Mouse (Mus musculus): ENCODE measurements around the gene Thsd7b.

Gene Thsd7b

DNA sequence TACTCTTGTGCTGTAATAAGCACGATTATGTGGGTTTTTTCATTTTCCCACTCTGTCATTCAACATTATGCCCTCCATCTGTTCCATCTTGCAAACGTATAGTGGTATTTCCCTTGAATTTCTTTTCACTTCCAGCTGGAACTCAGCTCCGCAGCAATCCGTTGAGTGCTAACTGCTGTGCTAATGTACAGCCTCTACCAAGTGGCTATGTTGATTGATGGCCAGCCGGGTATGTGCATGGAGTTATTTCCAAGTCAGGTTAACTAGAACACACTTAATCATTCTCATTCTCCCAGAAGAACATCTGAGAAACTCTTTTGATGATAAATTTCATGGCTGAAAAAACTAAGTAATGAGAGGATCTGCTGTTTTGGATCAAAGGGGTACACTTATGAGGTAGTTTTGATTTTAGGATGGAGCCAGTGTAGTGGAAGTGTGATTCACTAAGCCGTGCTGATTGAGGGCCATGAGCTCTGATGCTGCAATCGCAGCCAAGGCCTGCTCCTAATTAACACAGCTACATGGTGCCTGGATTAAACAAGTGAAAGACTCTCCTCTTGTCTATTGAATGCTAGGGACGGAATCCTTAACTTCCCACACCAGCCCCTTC is 371.3 kb downstream of the Thsd7b start:
- DNase-seq (ENCODE audit: low read depth), result no peak

DNA sequence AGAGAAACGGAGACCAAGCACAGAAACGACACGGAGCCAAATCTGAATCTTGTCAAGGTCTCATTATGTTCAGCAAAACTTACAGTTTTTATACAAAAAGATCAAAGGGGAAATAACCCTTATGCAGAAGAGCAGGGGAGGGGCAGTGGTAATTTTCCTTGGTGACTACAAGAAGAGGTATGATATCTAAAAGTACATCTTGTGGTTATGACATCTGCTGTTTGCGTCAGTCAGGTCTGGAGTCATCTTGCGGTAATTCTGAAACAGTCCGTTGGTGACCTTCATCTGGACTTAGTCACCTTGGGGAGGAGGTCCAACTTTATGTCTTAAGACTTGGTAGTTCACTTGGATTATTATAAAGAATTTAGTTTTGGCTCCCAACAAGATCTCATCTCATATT is 378.3 kb downstream of the Thsd7b start:
- DNase-seq (ENCODE audit: low read depth), result peak; percentile 48

DNA sequence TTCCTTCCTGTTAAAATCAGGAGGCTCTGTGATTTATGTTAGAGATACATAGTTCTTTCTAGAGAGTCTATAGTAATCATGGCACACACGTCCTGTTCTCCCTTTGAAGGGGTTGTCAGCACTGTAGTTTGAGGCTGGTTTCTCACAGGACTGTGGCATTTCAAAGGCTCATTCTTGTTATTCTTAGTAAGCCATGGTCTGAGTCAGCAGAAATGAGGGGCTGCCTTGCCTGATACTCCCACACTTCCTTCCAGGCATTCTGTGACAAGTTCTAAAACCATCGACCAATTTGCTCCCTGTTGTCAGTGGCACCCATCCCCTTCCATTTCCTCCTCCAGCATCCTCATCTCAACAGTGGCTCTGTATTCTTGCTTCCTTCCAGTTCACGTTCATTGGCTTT is 384.9 kb downstream of the Thsd7b start:
- DNase-seq (ENCODE audit: low read depth), result no peak

DNA sequence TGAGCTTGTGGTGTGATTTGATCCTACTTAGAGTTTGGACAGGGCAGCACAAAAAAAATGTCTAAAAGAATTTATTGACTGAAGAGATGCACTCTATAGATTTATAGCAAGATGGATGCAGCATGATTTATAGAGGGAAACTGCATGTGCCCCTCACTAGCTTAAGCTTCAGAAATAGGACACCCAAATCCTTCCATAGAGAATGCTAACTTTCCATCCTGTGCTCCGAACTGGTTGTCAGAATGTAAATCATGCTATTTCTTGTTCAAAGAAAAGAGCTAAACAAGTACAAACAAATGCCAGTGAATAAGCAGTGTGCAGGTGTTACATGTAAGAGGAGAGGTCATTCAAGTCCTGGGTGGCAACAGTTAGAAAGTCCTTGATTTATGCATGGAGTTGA is 402.8 kb downstream of the Thsd7b start:
- no peak for DNase-seq (ENCODE audit: low read depth)

DNA sequence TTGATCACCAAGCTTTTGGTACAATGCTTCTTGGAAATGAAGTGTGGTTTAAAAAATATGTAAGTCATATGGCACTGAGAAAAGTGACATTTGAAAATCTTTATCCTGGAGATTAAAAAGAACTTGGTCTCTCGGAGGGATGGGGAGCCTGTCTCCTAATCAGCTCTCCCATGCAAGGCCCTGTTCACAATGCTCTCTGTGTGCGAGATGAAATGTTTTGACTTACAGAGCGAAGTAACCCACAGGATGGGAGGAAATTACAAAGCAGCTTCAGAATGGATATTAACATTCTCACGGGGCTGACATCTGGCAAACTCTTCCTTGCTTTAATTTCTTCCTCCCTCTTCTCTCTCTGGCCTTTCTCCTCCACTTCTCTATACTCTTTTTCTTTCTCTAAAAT is 405.7 kb downstream of the Thsd7b start:
- DNase-seq (ENCODE audit: low read depth), result no peak

DNA sequence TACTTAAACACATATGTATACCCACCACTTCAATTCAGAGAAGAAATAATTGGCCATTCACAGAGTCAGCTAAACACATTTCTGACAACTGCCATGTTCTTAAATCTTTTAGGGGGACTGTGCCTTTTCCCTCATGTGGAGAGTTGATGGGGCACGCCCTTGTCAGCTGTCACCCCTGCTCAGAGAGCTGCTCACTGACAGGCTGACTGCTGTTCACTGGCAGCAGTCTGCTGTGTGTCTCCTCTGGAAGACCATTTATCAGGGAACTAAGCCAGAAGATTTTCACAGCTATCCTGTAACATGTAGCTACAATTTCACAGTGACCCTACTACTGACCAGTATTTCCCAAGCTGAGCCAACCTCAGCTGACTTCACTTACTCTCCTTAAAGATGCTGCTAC is 432.6 kb downstream of the Thsd7b start:
- DNase-seq (ENCODE audit: low read depth), result no peak

DNA sequence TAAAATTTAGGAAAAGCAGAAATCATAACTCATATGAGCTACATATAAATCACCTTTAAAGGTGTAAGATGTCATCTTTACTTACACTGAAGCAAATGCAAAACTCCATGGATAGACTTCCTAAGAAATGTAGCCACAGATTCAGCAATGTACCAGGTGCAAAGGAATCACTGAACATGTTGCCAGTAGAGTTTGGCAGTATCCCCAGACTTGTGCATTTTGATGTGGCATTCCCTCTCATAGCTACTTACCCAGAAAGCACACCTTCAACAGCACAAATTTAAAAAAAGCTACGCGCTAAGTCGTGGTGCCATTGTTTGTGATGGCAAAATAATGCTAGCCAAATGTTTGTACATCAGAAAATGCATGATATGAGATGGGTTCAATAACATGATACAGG is 439.6 kb downstream of the Thsd7b start:
- DNase-seq (ENCODE audit: low read depth), result no peak

DNA sequence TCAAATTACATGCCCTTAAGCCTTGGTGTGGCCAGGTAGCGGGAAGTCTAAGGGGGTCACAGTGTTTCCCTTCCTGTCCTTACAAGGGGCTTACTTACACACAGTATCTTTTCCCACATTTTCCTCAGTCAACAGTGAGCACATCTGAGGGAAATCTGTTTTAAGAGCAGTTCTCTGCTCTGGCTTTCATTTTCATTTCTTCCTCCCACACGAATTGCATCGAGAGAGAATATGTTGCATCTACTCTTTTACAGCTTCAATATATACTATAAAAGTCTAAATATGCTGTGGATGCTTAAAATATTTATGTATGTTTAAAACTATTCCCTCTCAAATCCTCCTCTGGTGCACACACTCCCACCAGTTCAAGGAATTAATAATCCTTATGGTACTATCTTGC is 440.5 kb downstream of the Thsd7b start:
- DNase-seq (ENCODE audit: low read depth), result no peak

DNA sequence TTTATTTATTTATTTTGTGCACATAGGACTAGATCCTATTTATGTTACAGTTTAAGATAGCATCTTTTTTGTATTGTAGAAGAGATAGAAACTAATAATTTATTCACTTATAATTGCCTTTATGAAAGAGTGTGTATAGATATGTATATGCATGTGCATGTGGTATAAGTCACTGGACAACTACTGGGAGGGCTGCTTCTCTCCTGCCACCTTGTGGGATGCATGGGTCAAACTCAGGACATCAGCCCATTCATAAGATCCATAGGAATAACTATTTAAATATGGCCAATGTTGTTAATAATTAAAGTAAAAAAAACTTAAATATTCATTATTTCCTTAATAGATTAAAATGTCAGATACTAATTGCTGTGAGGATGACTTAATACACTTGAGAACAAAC is 446.5 kb downstream of the Thsd7b start:
- no peak for DNase-seq (ENCODE audit: low read depth)

DNA sequence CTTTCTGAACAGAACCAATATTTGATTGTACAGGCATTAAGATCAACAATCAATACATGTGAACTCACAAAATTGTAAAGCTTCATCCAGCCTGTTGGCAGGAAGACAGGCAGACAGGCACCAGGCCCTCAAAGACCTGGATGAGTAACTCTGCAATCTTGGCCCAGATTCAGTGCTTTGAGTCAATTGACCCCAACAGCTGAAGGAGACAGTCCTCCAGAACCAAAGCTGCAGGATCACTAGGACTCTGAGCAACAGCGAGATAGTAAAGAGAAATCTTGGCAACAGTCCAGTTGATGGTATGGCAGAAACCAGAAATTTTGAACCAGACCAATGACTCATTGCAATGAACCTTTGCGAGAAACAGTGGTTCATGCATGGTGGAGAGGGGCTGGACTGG is 458.9 kb downstream of the Thsd7b start:
- no peak for DNase-seq (ENCODE audit: low read depth)

DNA sequence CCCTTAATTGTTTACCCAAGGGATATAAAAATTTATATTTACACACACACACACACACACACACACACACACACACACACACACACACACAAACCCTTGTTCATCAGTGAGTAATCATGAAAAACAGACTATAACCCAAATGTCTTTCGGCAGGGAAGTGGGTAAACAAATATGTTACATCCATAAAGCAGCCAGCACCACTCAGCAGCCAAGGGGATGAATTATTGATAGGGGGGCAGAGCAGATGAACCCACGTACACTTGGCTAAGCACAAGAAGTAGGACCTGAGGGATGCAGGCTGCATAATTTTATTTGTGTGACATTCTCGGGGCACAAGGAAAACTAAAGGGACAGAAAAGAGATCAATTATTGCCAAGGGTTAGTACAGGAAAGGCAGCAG is 474.5 kb downstream of the Thsd7b start:
- no peak for DNase-seq (ENCODE audit: low read depth)

DNA sequence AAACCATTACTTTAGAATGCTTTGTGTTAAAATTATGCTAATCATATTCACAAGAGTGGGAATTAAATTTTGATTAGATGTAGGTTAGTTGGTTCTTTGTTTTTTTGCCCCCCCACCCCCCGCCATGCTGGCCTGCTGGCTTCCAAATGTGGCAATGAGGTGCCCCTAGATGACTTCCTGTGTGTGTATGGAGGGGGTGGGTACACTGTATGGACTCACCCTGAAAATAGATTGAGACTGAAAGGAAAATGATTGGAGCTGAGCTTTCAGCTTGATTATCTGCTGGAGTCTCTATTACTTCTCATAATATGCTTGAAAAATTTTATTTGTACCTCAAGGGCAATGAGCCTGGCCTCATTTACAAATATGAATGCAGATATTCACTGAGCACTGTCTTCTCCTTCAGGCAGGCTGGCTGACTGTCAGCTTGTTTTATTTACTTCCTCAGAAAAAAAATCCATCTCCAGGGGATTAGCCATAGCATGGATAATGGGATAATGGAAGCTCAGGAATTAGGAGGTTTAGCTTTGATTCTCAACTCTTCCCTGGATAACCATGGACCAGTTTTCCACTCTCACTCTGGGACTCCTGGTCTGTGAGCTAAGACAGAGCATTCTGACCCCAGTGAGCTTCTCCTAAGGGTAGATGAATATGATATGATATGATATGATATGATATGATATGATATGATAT is 483.6 kb downstream of the Thsd7b start:
- DNase-seq (ENCODE audit: low read depth), result no peak

DNA sequence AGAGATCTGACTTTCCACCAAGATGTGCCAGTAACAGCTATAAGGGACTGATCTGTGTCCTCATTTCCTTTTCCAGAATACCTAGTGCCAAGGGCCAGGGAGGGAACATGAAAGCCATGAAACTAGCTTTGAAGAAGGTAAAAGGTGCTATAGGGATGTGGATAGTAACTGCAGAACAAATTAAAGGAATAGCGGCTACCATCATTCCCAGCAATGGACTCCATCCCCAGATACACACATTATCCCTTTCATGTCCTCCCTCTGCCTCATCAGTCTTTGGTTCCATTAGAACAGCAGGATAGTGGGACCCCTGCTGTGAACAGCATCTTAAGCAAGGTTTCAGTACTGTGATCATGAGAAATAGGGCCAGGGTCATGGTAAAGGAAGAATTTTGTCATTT is 485.9 kb downstream of the Thsd7b start:
- no peak for DNase-seq (ENCODE audit: low read depth)

DNA sequence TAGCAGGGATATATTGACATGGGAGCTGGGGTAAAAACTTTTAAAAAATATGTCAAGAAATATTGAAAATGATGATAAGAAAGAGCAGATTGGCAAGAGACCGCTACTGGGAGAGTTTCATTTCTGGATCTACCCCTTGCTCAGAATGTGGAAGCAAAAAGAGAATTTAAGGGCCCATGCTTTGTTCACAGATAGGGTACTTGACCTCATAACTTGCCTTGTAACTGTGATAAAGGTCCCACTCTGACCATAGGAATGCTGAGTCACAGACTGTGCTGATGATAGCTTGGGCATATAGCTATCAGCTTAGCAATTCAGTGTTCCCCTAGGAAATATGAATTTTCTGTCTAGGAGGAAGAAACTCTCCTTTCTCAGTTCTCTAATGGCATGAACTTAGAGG is 488.1 kb downstream of the Thsd7b start:
- no peak for DNase-seq (ENCODE audit: low read depth)

DNA sequence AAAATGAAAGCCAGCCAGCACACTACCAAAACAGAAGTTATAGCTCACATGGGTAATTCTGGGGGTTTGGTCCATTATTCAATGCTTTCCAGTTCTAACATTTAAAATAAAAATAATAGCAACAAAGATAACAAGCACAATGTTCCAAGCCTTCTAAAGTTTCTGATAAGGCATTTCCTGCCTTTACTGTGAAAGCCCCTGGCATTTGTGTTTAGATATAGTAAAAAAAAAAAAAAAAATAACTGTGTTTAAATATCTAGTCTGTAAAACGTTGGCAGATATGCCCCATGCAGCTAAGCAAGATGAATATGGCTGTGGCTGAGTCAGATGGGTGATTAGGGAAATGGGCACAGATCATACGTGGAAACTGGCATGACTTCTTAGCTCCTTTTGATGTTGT is 491.6 kb downstream of the Thsd7b start:
- DNase-seq (ENCODE audit: low read depth), result no peak

DNA sequence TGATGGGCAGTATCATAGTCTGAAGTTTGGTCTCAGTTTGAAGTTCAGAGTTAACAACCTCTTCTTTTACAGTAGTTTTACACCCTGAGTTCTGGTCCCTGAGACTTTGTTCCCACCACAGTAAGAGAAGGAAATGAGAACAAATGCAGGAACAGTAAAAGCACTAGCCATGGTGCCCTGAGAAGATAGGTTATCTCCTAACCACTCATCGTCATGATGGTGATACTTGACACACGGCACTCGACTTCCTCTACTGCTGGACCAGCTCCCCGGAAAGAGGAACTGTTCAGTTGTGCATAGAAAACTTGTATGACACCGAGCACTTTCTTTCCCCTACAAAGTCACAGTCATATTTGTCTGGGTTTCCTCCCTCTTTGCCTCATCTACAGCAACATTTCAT is 504.0 kb downstream of the Thsd7b start:
- DNase-seq (ENCODE audit: low read depth), result no peak

DNA sequence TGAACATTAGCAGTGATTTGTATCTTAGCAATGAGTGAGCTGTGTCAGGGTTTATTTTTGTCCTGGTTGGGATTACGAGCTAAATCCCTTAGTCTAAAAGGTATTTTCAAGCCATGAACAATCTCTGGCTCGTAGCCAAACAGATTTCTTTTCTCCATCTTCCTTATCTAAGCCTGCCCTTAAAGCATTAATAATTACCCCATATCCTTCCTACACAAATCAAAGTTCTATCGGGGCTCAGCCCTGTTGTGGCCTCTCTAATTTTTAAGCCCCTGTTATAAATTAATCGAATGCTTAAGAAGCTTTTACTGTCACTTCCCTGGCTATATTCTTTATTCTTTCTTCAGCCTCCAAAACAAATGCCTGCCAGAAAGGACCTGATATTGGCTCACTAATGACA is 506.4 kb downstream of the Thsd7b start:
- DNase-seq (ENCODE audit: low read depth), result no peak

DNA sequence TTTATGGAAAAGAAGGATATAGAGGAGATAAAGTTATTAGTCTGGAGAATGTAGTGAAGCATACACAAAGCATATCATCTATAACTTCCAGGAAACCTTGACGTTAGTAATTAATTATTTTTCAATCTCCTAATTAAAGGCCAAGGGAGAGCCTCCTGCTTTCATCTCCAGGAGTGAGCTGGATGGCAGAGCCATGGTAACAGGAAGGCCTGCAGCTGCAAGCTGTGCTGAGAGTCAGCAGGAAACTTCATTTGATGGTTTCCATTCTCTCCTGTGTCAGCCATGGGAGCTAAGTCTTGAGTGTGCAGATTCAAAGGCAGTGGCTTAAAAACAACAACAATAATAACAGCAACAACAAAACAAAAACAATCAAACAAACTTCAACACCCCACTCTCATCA is 507.5 kb downstream of the Thsd7b start:
- DNase-seq (ENCODE audit: low read depth), result no peak

DNA sequence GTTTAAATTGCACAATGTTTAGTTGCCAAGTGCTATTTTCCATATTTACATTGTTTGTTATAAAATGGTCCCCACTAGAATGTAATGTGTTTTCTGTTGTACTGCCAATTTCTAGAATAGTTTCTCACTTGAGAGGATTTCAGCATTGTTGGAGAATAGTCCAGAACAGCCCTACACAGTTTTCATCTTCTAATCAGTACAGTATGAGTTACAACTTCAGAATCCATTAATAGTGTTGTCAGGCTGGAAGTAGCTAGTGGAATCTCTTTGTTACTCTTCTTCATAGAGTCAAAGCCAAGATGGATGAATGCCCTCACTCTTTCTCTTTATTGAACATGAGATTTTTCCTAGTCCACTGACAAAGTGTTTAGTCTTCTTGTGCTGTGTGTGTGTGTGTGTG is 525.4 kb downstream of the Thsd7b start:
- DNase-seq (ENCODE audit: low read depth), result no peak

DNA sequence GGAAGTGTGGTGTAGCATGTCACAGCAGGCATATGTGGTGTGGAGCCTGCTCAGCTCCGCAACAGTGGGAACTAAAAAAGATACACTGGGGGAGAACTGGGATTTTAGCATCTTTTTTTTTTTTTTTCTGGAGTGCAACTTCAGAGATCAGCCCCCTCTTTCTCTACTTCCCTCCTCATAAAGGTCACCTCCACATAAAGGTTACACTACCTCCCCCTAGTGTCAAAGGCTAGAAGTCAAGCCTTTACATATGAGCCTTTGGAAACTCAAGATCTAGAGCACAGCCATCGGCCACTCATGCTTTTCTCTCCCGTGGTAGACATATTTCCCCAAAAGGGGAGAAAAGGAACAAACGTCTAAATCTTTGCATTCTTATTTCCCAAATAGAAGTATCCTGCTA is 553.8 kb downstream of the Thsd7b start:
- DNase-seq (ENCODE audit: low read depth), result peak; percentile 5

DNA sequence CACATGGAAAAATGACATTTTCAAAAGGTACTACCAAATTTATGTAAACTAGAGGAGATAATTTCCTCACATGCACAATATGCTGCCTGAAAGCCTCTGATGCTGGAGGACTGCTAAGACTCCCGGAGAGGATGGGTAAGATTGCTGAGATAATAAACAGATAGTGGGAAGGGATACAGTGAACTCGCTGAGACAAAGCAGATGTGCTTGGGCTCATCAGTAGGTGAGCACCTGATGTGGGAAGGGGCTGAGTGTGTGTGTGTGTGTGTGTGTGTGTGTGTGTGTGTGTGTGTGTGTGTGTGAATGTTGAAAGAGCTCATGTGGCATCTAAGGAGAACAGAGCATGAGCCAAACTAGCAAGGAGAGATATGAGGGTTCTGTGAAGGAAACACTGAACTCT is 564.2 kb downstream of the Thsd7b start:
- DNase-seq (ENCODE audit: low read depth), result no peak

DNA sequence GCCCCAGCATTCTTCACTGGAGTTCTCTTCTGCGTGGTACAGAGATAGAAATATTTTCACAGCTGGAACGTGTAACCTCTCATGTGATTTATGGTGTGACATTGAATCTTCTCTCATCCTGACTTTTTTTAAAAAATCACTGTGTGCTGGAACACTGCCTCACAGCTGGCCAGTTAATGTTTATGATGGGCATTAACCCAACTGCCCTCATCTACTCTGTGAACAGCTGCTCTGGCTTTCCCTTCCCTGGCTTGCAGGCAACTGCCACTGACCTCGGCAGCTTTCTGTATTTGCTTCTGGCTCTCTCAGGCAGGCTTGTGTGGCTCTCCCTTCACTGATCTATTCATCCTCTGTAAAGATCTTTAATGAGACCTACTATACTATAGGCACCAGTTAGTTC is 564.7 kb downstream of the Thsd7b start:
- DNase-seq (ENCODE audit: low read depth), result no peak

DNA sequence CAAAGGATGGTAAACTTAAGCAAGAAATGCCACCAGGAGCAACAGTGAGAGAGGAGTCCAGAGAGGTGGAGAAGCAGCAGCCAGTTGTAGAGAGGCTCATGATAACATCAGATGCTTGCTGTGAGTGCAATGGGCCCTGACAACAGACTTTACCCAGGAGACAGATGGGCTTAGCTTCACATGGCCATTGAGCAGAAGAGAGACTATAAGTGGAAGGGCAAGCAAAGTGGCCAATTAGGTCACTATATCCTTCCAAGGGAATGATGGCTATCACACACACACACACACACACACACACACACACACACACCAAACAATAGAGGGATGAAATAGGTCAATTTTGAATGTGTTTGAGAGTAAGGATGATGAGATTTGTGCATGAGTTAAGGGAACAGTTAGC is 565.4 kb downstream of the Thsd7b start:
- no peak for DNase-seq (ENCODE audit: low read depth)

DNA sequence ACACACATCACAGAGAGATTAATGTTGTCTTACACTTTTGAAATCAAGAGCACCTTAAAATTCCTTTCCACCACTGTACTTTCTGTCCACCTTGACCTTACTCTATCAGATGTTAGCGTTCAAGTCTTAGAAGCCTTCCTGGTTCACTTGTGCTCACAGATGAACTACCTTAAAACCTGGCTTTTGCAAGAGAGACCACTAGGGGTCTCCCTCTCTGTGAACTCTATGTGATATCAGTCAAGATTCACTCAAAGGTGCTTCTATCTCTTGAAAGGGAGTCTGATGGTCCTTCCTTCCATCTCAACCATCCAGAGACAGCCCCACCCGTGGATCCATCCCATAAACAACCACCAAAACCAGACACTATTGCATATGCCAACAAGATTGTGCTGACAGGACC is 570.3 kb downstream of the Thsd7b start:
- peak; percentile 20 for DNase-seq (ENCODE audit: low read depth)
